Mouse (Mus musculus) midbrain, postnatal 0 days (tissue): ENCODE results near the gene Polr1a. TPM values are rescaled to one million over a fixed set of nuclear protein-coding genes. Genes with fewer than 3 reads are reported as not detected.
"Not testable (repeated sequence)": the region's sequence is repeated elsewhere in the genome, so short reads cannot be mapped to it uniquely, and the experiment has no call there.

Experiments
- ATAC-seq: fragments of 200-750 bp; cut with Nextera tagmentation; 2 replicates; pipeline ENCODE4 v1.8.0; 2017; ENCODE audit warnings: moderate number of reproducible peaks, mild to moderate bottlenecking, moderate TSS enrichment, moderate library complexity; ENCODE audit not compliant: low FRiP score
- DNase-seq: peaks from one replicate; pipeline ENCODE4 v3.0.0-alpha.2; 2015; ENCODE audit warnings: low spot score
- H3K27ac ChIP-seq: fragments of 300-500 bp; sonication (generic); 2 replicates; pipeline ENCODE4 v1.5.1; 2014; ENCODE audit warnings: low read depth, mild to moderate bottlenecking, low read length, mixed read lengths
- H3K27me3 ChIP-seq: fragments of 300-500 bp; sonication (generic); 2 replicates; pipeline ENCODE4 v1.6.1; 2014; ENCODE audit warnings: low read length, control low read depth, mixed read lengths; ENCODE audit not compliant: insufficient read depth
- H3K36me3 ChIP-seq: fragments of 300-500 bp; sonication (generic); 2 replicates; pipeline ENCODE4 v1.6.1; 2014; ENCODE audit warnings: low read length, control low read depth, mixed read lengths; ENCODE audit not compliant: insufficient read depth
- H3K4me1 ChIP-seq: fragments of 300-500 bp; sonication (generic); 2 replicates; pipeline ENCODE4 v1.6.1; 2014; ENCODE audit warnings: mild to moderate bottlenecking, control low read depth, antibody characterized with exemption, low read length, mixed read lengths; ENCODE audit not compliant: insufficient read depth
- H3K4me2 ChIP-seq: fragments of 300-500 bp; sonication (generic); 2 replicates; pipeline ENCODE4 v1.6.1; 2014; ENCODE audit warnings: low read depth, mild to moderate bottlenecking, low read length, mixed read lengths; ENCODE audit not compliant: poor library complexity, severe bottlenecking
- H3K4me3 ChIP-seq: fragments of 300-500 bp; sonication (generic); 2 replicates; pipeline ENCODE4 v1.5.1; 2014; ENCODE audit warnings: low read depth, mild to moderate bottlenecking, low read length, moderate library complexity
- H3K9ac ChIP-seq: fragments of 300-500 bp; sonication (generic); replicated peaks from 2 replicates; pipeline ENCODE4 v1.6.1; 2014; ENCODE audit warnings: mild to moderate bottlenecking, low read length, moderate library complexity, mixed read lengths; ENCODE audit not compliant: poor library complexity, severe bottlenecking
- H3K9me3 ChIP-seq: fragments of 300-500 bp; sonication (generic); 2 replicates; pipeline ENCODE4 v1.6.1; 2016; ENCODE audit warnings: low read length, control low read depth
- CTCF ChIP-seq: IDR thresholded peaks from 2 replicates; pipeline ENCODE4 v1.5.1; 2016; ENCODE audit warnings: antibody characterized with exemption, mild to moderate bottlenecking
- WGBS: fragments of 180-500 bp; shearing (Covaris S2); extraction: QIAGEN DNeasy Blood & Tissue Kit; methylation state at CpG from one replicate; pipeline ENCODE4 v1.1.7; 2014; 5-methylcytosine and 5-hydroxymethylcytosine counted together
- polyA plus RNA-seq: library from polyadenylated mRNA; unstranded; fragments of >200 nt; fragmentation: Nextera tagmentation; extraction: Ambion mirVana; gene quantifications from 2 replicates; pipeline ENCODE4 v1.2.1, GENCODE M21; 2015
- total RNA-seq: library from RNA; depleted of rRNA; stranded (reverse); fragments of >200 nt; gene quantifications from 2 replicates; pipeline ENCODE4 v1.2.3, GENCODE M21; 2014

Gene Polr1a
- total and polyA plus RNA-seq, 2 experiments from 2014 or later: 15.8 to 21.8 TPM

DNA sequence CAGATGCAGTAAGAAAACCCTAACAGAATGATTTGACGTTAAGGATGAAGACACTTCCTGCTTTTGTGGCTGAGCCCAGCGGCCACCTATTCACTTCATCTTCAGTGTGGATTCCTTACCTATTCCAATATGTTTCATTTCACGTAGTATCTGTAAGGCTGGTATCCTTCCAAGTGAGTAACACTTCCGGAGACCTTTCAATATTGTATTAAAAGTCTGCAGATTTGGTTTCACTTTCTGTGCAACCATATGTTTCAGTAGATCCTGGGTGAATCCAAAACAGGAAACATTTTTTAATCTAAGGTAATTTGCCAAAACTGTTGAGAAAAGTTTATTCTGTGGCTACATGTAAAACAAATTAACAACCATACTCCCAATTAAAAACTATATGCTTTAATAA is 15.6 kb upstream of the Polr1a start:
- no peak overlapping the region for H3K9ac ChIP-seq
- no peaks in the 10 kb centered on the region for H3K9me3 ChIP-seq
- H3K4me3 ChIP-seq: no peak overlapping the region
- ATAC-seq: no peak
- DNase-seq: no peak
- no peaks in the 10 kb centered on the region for H3K27me3 ChIP-seq
- TF ChIP-seq CTCF: no peak
- H3K4me1 ChIP-seq: no peaks in the 10 kb centered on the region
- H3K36me3 ChIP-seq: peaks cover 65% of the 10 kb centered on the region
- H3K4me2 ChIP-seq: no peak overlapping the region
- H3K27ac ChIP-seq: no peak overlapping the region
- 95% methylated on average over 4 of the region's 4 CpGs for WGBS

DNA sequence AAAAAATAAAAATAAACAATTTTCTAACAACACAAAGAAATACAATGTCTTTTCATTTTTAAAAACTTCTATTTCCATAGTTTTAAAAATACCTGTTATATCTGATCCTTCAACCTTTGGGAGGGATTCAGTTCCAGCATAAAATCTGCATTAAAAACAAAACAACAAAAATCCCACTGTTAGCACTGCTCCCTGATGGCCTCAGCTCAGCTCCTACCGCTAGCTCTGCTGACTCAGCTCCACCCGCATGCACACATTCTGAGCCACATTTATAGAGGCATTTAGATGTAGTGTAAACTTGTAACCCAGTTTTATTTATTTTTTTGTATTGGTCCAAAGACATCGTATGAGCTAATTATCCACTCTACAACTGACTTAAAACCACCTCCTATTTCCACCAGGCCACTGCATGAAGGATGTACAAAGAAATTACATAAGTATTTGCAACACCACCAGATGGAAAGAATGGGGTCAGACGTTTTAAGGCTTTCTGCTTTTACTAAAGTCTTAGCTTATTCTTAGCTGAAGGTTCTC is 1.1 kb upstream of the Polr1a start:
- no peak for TF ChIP-seq CTCF
- H3K9me3 ChIP-seq: no peaks in the 10 kb centered on the region
- peaks cover 3% of the 10 kb centered on the region; the same call in 1 of the 2 replicates for H3K4me1 ChIP-seq
- H3K36me3 ChIP-seq: peaks cover 22% of the 10 kb centered on the region
- DNase-seq (no peak), ATAC-seq (no peak)
- H3K4me3 ChIP-seq: peak overlapping the region; percentile 78
- WGBS: 14% methylated on average over 4 of the region's 4 CpGs
- H3K9ac ChIP-seq: peak overlapping the region; percentile 59
- H3K27me3 ChIP-seq: no peaks in the 10 kb centered on the region
- peak overlapping the region; percentile 72 for H3K4me2 ChIP-seq
- H3K27ac ChIP-seq: no peak overlapping the region

DNA sequence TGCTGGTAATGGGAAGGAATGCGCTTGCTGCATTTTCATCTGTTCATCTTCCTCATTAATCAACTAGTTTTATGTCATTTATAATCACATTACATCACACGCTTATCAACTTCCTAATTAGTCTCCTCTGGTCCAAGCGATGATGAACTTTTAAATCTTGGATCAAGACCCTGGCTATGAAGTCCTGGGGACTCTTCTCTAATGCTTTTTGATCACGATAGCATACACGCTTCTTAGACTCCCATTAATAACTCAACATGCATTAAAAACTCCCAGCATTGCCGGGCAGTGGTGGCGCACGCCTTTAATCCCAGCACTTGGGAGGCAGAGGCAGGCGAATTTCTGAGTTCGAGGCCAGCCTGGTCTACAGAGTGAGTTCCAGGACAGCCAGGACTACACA is 531 bp downstream of the Polr1a start:
- peak overlapping the region; percentile 72 for H3K4me2 ChIP-seq
- ATAC-seq (peak; percentile 2; the same call in 1 of the 2 replicates), DNase-seq (no peak)
- H3K36me3 ChIP-seq: peaks cover 16% of the 10 kb centered on the region; the same call in 1 of the 2 replicates
- H3K9ac ChIP-seq: peak overlapping the region; percentile 59
- H3K27ac ChIP-seq: peak overlapping the region; percentile 66; the same call in 1 of the 2 replicates
- no peak for TF ChIP-seq CTCF
- H3K9me3 ChIP-seq: no peaks in the 10 kb centered on the region
- H3K4me3 ChIP-seq: peak overlapping the region; percentile 78
- WGBS: 24% methylated on average over 10 of the region's 10 CpGs
- H3K27me3 ChIP-seq: no peaks in the 10 kb centered on the region
- peaks cover 3% of the 10 kb centered on the region; the same call in 1 of the 2 replicates for H3K4me1 ChIP-seq

DNA sequence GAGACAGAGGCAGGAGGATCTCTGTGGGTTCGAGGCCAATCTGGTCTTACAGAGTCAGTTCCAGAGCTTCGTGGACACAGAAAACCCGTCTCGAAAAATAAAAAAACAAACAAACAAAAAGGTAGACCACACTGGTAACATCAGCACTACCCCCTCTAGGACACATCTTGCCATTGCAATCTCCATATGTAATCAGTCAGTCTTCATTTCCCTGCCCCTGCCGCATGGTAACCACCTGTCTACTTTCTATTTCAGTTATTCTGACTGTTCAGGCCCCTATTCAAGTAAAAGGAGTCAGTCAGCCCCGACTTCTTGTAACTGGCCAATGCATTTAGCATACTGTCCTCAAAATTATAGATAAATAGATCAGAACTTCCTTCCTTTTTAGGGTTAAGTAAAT is 987 bp downstream of the Polr1a start:
- peaks cover 3% of the 10 kb centered on the region; the same call in 1 of the 2 replicates for H3K4me1 ChIP-seq
- 80% methylated on average over 6 of the region's 6 CpGs for WGBS

DNA sequence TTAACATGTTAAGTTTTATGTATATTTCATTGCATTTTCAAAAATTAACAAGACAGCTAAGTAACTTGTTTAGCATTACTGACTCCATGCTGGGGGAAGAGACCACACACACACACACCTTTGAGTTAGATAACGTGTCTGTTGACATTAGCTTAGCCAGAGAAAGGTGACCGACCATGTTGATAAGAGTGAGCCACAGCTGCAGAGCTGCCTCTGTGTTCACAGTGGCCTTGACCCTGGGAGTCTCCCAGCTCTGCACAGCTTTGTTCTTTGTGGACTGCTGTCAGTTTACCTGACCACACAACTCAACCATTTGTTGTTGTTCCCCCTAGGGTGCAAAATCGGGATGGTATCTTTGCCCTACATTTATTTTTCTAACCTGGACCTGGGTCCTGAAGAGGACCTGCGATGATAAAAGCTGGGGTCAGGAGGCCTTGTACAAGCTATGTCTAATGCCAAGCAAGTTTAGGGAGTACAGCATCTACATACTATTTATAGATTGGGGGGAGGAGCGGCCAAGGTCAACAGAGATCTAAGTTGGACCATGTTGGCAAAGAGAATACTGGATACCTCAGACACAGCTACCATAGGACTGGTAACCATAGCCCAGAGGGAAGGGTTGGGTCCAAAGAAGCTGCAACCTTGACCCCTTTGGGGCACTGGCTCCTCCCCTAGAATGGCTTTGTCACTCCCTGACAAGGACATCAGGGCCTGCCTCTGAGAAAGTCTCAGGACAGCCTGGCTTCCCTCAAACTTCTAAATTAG is 3.0 kb downstream of the Polr1a start:
- H3K9ac ChIP-seq: no peak overlapping the region
- 94% methylated on average over 5 of the region's 5 CpGs for WGBS
- ATAC-seq (no peak), DNase-seq (no peak)
- TF ChIP-seq CTCF: no peak
- no peak overlapping the region for H3K27ac ChIP-seq
- H3K36me3 ChIP-seq: peaks cover 17% of the 10 kb centered on the region
- H3K27me3 ChIP-seq: no peaks in the 10 kb centered on the region
- H3K4me2 ChIP-seq: no peak overlapping the region
- H3K4me1 ChIP-seq: peaks cover 3% of the 10 kb centered on the region; the same call in 1 of the 2 replicates
- H3K4me3 ChIP-seq: no peak overlapping the region
- H3K9me3 ChIP-seq: no peaks in the 10 kb centered on the region

More for the DNA sequence above, 987 bp downstream of the Polr1a start:
- Histone ChIP-seq H3K9ac (no peak overlapping the region), H3K36me3 (peaks cover 15% of the 10 kb centered on the region; the same call in 1 of the 2 replicates), H3K27ac (no peak overlapping the region), H3K9me3 (no peaks in the 10 kb centered on the region), H3K4me3 (peak overlapping the region; percentile 78), H3K4me2 (peak overlapping the region; percentile 72), H3K27me3 (no peaks in the 10 kb centered on the region)
- DNase-seq (no peak), ATAC-seq (no peak)
- 0 out of 2 replicates have a peak, but pooled peaks have one; percentile 4 for TF ChIP-seq CTCF

DNA sequence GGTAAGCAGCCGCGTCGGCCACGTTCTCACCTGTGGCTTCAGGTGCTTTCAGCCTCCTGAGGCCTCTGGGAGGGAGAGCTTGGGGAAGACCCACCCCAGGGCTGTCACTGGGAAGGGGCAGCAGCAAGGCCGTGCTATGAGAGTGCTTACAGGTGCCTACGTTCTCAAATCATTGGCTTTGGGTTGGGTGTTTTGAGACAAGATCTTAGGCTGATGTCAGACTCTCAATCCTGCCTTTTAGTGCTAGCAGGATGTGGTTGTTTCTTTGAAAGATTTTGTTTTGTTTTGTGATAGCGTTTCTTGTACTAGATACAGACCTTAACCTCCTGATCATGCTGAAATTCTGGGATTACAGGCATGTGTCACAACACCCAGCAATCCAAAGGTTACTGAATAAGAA is 11.9 kb downstream of the Polr1a start:
- Histone ChIP-seq H3K27me3 (no peaks in the 10 kb centered on the region), H3K9ac (no peak overlapping the region), H3K9me3 (no peaks in the 10 kb centered on the region), H3K4me2 (no peak overlapping the region), H3K36me3 (peaks cover 62% of the 10 kb centered on the region), H3K4me1 (no peaks in the 10 kb centered on the region), H3K27ac (no peak overlapping the region), H3K4me3 (no peak overlapping the region)
- no peak for DNase-seq
- ATAC-seq: no peak
- TF ChIP-seq CTCF: no peak
- WGBS: 97% methylated on average over 7 of the region's 7 CpGs

DNA sequence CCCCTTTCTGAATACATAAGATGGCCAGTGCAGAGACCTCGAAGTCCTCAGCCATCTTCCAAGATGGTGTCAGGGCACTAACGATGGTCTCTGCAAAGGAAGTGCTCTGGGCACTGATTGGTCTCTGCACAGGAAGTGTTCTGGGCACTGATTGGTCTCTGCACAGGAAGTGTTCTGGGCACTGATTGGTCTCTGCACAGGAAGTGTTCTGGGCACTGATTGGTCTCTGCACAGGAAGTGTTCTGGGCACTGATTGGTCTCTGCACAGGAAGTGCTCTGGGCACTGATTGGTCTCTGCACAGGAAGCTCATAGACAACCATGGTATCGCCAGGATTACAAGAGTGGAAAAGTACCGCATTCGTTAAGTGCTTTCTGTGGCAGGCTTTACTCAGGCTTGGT is 16.4 kb downstream of the Polr1a start:
- H3K4me3 ChIP-seq, ATAC-seq, H3K9ac ChIP-seq, DNase-seq, H3K9me3 ChIP-seq, H3K4me1 ChIP-seq, H3K4me2 ChIP-seq, H3K27ac ChIP-seq, H3K27me3 ChIP-seq: not testable (repeated sequence)
- 90% methylated on average over 5 of the region's 5 CpGs for WGBS
- H3K36me3 ChIP-seq: peaks cover 49% of the 10 kb centered on the region
